Mouse (Mus musculus) cerebellum, postnatal 4 days (tissue): ENCODE results near the gene Rps27.
A peak's percentile ranks its signal among the peaks of the same experiment; 100 is the strongest.

Experiments
- DNase-seq, 2 experiments: peaks; one replicate each; pipeline ENCODE4 v3.0.0; 2022; ENCODE audit warnings: low spot score in 2 of 2, mixed read lengths in 1 of 2

Rps27 gene

DNA sequence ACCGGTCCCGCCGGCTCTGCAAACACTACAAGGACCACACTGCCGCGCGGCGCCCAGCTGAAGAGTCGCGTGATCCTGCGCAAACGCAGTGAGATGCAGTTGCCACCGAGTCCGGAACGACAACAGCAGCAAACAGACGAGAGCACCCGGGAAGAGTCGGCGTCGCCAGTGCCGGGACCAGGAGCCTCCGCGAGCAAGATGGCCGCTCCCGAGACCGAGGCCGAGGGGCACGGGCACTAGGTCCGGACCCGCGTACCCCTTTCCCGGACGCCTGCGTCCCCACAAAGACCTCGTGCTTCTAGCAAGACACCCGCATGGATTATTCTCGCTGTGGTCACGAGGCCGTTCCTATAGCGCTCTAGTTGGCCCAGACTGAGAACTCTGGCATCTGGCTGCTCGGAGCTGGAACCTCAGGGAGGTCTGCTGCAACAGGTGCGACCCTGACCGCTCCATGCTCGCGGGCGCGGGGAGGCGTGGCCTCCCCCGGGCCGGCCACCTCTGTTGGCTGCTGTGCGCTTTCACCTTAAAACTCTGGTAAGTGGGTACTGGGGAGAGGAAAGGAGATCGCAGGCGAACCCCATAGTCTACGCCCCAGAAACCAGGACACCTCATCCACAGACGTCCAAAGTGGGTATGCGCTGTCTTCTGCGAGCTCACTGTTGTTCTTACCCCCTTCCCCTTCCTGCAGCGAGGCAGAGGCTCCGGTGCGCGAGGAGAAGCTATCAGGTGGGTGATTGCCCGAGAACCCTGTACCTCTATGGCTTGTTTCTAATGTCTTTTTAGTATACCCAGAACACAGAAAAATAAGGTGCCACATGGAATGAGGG lies 18.3 kb upstream of the Rps27 start, which contains the start of gene Jtb:
Jtb (plus strand) TSS at position 91 of the 827 bp plus-strand sequence.
- DNase-seq, result peak; percentile 85 to 89

DNA sequence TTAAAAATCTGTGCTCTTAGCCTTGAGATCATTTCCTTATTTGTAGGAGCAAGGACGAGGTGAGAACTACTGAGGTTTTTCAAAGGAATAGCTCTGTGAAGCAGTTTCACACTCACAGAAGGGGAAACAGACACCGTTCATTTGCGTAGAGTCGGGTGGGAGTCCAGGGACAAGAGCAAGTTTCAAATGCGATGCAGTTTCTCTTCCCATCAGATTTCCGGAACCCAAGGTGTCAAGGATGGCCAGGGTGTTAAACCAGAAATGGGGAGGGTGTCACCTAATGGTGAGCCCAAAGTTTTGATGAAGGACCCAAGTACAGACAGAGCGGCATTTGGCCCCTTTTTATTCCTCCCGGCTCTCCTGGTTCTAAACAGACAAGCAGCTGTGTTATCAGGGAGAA lies 17.6 kb upstream of the Rps27 start:
- no peak for DNase-seq

DNA sequence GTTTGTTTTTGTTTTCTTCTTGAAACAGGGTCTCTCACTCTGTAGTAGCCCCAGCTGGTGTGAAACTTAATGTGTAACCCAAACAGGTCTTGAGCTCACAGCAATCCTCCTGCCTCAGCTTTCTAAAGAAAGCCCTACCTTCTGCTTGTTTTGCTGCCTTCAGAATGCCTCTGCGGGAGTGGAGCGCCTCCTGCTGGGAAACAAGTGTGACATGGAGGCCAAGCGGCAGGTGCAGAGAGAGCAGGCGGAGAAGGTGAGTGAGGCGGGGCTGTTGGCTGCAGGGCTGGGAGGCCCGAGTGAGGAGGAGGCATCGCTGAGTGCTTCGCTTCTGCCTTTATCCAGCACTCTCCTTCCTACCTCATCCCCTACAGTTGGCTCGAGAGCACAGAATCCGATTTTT lies 10.9 kb upstream of the Rps27 start:
- DNase-seq, result no peak

DNA sequence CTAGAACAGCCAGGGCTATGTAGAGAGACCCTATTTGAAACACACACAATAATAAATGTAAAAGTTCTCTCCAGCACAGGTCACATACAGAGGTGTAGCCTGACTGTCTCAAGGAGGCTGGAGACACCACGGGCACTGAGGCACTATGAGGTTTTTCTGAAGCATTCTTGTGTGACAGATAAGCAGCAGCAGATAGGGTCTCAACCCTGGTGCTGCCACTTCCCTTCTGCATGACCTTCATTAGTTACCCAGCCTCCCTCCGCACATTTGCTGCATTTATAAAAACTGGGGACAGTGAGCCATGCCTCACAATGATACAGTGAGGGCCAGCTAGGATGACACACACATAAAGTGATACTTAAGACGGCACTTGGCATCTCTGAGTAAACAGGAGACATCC lies 9.5 kb upstream of the Rps27 start:
- no peak for DNase-seq

DNA sequence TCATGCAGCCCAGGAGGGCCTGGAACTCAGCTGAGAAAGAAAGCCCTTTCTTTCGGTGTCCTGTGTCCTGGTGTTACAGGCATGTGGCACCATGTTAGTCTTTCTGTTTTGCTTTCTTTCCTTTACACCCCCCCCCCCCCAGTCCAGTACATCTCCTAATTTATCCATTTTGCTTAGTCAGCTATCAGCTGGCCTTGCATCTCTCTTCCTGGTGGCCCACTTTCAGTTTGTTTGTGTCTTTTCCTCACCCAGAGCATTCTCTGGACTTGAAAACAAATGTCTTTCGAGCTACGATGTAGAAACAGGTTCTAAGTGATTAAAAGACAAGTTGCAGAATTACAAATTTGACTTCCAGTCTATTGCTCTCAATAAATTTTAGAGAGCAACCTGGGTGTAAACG lies 9.0 kb upstream of the Rps27 start:
- no peak for DNase-seq

DNA sequence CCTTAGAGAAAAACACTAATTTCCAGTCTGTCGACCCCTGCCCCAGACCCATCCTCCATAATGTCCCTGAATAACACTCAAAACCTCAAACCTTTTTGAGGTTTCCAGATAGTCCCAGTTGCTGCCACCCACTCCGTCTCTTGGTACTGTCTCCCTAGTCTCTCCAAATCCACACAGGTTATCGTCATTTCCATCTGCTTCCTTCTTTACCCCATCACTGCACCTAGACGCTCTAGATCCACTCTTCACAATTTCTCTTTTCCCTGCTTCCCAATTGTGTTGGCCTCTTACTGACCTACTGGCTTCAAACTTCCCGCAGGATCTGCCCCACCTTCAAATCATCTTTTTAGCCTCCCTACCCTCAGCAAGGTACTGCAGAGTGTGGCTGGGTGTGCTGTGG lies 7.7 kb upstream of the Rps27 start:
- DNase-seq, result no peak

DNA sequence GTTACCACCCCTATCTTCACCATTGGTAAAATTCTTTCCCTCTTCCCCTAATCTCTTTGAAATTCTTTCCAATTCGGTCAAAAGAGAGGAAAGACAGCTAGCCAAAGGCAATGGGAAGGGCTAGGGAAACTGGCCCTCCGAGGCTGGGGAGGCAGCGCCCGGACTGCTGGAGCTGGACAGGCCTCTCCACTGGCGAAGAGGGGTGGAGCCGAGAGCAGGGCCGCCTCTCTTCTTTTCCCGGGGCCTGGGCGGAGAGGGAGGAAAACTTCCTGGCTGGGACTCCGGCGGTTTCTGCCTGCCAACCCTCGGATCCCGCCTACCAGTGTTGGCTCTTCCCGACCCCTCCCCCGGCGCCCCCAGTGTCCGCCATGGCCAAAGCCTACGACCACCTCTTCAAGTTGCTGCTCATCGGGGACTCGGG lies 7.1 kb upstream of the Rps27 start:
- peak; percentile 27 to 58 for DNase-seq

DNA sequence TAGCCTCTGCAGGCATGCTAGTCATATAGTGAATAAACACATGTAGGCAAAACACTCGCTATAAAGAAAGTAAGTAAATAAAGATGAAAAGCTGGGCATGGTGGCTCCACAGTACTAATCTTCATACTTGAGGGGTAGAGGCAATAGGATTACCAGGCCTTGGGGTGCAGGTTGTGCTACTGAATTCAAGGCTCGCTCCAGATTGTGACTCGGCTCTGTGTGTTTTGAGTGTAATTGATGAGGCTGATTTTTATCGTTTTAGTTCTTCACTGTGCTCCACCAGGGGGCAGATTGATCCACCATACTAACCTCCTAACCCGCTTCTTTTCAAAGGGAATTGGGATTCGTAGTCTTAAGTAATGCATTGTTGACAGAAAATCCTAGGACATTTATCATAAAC lies 6.6 kb upstream of the Rps27 start:
- DNase-seq, result peak in 1 of 2 experiments; percentile 47

DNA sequence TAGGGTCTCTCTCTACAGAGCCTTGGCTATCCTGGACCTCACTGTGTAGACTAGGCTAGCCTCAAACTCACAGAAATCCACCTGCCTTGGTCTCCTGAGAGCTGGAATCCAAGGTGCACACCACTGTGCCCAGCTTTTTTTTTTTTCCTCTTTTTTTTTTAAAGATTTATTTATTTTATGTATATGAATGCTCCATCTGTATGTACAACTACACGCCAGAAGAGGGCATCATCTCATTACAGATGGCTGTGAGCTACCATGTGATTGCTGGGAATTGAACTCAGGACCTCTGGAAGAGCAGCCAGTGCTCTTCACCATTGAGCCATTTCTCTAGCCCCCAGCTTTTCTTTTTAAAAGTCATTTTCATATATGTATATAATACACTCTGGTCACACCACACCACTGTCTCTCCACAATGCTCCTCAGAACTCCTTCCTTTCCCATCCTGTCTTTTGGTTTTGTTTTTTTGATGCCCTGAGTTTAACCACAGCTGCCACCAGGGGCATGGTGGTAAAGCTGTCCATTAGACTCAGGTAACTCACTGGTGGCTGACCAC lies 2.5 kb upstream of the Rps27 start:
- no peak for DNase-seq

DNA sequence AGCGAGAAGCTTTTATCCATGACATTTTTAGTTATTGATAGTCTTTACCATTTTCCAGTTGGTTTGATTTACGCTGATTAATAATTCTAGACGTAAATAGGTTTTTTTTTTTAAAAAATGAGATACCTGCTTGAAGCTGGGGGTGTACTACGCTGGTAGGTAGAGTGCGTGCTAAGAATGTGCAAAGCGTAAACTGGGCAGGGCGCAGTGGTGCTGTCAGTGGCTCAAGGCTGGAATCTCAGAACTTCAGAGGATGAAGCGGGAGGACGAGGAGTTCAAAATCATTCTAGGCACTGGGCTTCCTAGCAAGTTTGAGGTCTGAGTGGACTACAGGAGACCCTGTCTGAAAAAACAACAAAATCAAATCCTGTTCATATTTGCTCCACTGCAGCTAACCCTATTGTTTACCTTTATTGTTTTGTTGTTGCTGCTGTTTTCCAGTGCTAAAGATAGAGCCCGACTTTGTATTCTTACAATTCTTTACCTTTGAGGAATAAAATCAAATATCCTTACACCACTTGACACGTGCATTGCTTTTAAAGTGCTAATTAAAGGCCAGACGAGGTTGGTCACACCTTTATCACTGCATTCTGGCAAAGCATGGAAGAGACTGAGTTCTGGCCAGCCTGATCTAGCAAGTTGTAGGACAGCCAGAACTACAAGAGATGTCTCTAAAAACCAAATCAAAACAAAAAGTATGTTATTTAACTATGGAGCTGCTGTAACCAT lies 669 bp upstream of the Rps27 start:
- DNase-seq, result no peak

DNA sequence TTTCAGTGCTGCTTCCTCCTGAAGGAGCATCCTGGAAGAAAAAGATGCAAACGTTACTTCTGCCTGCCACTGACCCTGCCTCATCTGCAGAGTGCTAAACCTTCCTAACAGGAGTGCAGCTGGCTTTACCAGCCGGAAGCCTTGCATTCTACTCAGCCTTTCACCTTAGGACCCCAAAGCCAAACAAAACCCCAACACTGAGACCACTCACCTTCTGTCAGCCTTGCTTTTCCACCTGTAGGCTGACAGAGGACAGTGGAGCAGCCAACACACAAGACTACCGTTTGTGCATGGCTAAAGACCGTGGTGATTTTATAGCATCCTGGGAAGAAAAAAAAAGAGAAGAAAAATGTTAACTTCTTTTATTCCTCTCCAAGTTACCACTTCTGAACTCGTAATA lies 728 bp downstream of the Rps27 start:
- no peak for DNase-seq

DNA sequence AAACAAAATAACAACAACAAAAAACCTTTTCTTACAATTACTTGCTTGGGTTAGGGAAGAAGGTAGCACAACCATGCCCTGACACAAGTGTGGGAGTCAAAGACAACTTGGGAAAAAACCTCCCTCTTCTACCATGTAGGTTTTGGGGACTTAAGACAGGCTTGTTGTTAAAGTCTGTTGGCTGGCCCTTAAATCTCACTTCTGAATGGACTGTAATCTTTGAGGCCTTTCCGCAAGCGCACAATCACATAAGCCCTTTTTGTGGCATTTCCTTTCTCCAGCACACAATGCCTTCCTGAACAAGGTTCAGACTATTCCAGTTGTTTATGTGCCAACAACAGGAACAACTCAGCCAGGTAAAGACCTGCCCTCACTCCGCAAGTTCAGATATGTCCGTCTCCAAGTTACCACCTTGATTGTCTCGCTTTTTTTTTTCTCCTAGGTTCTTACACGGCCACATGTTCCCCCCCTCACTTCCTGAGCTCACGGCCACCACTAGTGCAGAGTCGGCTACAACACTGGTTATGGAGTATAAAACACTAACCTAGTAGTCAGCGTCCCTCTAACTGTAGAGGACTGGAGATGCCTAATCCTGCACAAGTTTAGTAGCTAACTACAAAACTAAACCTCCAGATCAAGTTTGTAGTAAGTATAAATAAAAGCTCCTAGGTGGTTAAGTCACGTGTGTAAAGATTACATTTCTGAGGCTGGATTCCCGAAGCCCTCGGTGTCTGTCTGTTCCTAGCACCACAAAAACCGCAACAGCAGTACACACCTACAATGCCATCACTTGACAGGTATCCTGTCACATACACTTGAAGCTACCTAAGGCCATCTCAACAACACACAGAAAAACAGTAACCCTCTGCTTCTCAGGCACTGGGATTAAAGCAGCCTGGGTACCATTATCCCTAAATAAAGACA lies 1.7 kb downstream of the Rps27 start:
- no peak for DNase-seq

DNA sequence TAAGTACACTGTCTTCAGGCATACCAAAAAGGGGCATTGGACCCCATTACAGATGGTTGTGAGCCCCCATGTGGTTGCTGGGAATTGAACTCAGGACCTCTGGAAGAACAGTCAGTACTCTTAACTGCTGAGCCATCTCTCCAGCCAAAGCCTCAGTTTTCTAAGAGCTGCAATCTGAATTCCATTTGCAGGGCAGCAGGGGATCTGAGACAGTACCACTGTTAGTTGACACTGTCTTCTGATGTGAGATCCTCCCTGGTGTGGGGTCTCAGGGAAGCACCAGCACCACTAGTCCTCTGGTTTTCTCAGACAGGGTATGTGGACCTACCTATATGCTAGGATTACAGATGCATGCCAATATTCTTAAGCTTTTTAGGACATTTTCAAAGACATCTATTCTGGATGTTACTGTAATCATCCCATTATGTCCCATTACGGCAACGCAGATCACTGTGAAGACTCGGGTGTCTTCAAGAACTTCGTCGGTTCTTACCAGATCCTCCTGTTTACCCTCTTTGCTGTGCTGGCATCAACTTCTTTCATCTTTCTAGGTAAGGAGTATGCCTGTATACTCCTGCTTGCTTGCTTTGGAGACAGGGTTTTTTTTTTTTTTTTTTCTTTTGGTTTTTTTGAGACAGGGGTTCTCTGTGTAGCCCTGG lies 3.4 kb downstream of the Rps27 start:
- no peak for DNase-seq

DNA sequence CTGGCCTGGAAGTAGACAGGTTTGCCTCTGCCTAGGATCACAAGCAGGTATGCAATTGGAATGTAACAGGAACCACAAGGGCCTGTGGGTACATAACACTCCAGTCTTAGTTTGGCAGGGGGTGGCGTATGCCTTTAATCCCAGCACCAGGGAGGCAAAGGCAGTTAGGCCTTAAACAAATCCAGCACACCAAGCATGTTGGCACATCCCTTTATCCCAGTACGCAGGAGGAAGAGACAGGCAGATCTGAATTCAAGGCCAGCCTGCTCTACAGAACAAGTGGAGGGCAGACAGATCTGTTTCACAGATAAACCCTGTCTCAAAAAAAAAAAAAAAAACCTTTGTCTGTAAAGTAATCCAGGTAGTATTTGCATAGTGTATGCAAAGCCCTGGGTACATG lies 4.8 kb downstream of the Rps27 start:
- DNase-seq, result no peak

DNA sequence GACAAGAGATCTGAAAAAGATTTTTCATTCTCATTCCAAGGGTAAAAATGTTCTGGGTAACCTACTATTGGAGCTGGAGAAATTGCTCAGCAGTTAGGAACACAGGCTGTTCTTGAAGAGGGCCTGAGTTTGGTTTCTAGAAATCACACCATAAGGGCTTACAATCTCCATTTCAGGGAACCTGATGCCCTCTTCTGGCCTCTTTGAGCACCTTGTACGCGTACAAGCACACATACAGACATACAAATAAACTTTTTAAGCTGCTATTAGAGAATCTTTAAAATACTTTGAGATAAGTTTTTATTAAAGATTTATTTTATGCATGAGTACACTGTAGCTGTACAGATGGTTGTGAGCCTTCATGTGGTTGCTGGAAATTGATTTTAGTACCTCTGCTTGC lies 8.9 kb downstream of the Rps27 start:
- no peak for DNase-seq

DNA sequence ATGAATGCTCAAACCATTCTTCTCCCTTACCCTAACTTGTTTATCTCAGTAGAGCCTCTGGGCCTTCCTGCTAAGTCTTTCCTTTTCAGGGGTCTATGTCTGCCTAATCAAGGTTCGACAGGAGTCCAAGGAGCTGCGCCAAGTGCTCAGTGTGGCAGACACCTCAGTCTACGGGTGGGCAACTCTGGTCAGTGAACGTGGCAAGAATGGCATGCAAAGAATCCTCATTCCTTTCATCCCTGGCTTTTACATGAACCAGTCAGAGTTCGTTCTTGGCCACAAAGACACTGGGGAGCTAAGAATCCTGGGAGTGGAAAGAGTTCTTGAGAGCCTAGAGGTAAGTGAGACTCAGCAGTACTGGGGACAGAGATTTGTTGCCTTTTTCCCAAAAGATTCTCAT lies 9.8 kb downstream of the Rps27 start:
- no peak for DNase-seq

DNA sequence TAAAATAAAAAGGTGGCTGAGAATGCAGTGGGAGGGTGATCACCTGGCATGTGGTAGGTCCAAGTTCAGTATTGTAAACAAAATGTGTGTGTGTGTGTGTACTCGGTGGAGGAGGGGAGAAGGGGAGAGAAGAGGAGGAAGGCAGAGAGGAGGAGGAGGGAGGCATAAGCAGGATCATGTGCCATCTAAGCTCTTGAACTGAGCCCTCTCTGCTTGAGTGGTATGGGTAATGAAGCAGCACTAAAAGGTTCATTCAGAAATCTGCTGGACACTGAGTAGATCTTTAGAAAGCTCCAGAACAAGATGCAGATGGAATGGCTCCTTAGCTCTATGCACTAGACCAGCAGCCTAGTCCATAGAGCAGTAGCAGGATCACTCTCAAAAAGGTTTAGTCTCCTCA lies 10.6 kb downstream of the Rps27 start:
- DNase-seq, result no peak

DNA sequence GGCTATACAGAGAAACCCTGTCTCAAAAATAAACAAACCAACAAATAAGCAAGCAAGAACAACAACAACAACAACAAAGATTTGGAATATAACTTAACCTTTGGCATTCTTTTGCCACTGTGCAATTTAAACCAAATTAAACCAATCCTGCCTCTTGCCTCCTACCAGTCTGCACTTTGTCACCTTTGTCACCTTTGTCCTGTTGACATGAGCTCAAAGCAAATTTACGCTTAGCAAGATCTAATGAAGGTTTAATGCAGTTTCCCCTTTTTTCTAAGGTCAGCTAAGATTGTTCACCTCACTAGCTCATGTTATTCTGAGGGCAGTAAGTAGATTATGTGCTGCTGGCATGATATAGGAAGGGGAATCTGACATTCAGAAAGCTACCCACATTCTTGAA lies 15.9 kb downstream of the Rps27 start:
- no peak for DNase-seq

DNA sequence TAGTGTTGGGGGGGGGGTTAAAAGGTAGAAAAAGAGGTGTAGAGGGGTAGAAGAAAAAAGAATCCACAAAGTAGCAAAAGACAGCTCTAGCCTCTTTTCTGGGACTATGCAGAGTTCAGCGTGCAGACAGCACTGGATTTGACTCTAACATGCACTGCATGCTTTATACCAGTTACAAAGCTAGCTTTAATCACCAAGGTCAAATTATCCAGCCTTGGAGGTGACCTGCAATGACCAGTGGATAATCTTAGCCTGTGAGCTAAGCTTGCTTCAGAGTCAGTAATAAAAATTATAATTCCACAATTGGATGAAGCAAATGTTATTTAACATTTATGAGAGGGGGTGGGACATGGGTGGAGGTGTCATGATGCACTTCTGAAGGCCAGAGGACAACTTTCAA lies 17.8 kb downstream of the Rps27 start:
- no peak for DNase-seq

DNA sequence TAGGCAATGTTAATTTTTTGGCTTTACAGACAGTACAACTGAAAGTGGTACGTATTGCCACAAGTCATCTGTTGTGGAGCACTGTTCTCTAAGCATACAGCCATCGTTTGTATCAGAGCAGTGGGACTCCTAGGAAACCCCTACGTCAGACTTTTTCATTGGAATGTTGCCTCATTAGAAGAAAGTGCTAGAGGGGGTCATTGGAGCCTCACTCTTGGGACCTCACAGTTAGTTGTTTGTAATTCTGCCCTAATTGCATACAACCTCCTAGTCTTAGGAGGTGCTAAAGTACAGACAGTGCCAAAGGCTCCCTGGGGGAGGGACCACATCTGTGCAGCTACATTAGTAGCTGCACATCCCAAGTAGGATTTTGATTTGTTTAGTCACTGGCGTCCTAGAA lies 18.7 kb downstream of the Rps27 start:
- DNase-seq, result no peak

DNA sequence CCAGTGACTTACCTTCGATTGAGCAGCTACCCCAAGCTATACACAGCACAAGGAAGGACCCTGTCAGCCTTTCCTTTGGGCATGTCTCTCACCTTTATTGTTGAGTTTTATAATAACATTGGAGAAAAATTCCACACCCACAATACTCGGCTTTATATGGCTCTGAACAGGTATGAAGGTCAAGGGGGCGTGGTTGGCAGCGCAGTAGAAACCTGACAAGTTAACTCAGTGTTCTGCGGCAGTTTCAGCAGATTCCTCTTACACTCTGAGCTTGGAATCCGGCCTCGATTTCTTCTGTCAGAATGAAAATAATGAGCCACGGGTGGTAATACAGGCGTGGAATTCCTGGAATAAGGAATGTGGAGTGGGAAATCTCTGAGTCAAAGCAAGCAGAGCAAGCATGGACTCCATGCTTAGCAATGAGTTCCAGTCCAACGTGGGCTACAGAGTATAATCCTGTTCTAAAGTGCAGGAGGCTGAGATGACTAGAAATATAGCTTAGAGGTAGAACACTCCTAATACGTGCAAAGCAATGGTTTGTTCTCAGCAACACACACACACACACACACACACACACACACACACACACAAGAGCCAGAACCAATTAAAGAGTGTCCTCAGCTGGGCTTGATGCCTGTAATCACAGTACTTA lies 22.5 kb downstream of the Rps27 start:
- DNase-seq, result no peak
